Mouse (Mus musculus): Measurements from ENCODE around the gene Ogfod1.
"Not testable (repeated sequence)": the region's sequence is repeated elsewhere in the genome, so short reads cannot be mapped to it uniquely, and the experiment has no call there.

Ogfod1 gene

DNA sequence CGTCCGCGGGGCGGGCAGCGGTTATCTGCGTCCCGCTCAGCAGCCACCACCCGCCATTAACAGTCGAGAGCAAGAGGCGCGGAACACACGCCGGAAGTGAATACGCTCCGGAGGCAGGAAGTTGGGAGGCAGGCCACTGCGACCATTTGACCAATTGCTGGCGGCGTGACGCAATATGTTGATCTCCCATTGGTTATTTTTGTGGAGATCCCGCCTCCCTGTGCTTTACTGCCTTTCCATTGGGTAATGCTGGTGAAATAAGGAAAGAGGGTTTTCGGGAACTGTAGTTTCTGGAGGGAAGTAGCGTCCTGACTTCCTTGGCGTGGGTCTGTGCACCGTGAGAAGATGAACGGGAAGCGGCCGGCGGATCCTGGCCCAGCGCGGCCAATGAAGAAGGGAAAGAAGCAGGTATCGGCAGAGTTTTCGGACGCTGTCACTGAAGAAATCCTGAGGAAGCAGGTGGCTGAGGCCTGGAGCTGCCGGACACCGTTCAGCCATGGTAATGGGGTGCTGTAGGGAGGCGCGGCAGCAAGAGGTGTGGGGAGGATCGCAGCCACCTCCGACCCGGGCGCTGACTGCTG, at the start of gene Ogfod1, which contains the start of gene Nudt21:
Ogfod1 (plus strand) TSS at position 255 of the 581 bp plus-strand sequence.
Nudt21 (minus strand) TSS at position 88 of the 581 bp plus-strand sequence.
- peak; percentile 100 for DNase-seq

DNA sequence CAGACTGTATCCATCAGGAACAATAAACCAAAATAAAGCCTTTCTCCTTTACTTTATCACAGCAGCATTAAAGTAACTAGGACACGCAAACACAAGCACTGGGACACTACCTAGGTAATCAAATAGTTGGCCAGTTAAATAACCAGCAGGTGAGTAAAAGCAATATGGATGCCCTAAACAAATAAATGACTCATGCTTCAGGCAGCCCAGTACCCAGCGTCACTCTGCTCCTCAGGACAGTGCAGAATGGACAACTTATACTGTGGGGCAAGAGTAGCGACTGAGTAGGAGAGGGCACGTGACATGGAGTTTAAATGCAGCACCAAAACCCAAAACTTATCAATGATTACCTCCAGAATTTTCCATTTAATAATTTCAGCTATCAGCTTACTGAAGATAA, 47.3 kb upstream of the Ogfod1 start:
- peak; percentile 53 for DNase-seq

DNA sequence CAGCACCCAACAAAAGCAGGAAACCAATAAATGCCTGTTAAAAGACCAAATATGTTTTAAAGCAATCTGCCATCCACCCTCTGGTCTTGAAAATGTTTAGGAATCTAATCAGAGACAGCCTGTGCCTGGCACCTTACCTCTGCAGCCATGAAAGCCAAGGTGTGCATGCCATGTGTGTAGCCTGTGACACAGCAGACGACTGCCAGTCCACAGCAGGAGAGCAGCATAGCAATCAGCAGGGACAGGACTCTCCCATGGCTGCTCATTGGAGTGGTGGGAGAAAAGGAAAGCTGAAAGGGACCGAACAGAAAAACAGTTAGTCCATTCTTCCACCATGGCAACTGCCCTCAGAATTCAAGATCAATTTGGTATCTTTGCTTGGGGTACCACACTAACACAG, 38.0 kb upstream of the Ogfod1 start:
- DNase-seq: no peak

DNA sequence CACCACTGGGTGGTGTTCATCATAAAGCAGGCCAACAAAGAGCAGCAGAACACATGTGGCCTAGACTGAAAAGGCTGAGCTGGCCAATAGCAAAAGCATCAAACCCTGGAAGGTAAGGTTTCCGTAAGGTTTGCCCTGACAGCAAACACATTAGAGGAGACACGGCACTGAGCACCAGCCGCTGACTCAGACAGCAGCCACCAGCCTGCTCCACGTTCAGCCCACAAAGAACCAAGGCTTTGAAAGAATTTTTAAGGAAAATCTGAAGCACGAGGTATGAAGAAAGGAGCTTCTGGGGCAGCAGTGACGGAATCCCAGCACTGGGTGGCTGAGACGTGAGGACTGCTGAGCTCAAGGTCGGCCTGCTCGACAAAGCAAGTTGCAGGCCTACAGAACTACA, 32.9 kb upstream of the Ogfod1 start:
- peak; percentile 41 for DNase-seq

DNA sequence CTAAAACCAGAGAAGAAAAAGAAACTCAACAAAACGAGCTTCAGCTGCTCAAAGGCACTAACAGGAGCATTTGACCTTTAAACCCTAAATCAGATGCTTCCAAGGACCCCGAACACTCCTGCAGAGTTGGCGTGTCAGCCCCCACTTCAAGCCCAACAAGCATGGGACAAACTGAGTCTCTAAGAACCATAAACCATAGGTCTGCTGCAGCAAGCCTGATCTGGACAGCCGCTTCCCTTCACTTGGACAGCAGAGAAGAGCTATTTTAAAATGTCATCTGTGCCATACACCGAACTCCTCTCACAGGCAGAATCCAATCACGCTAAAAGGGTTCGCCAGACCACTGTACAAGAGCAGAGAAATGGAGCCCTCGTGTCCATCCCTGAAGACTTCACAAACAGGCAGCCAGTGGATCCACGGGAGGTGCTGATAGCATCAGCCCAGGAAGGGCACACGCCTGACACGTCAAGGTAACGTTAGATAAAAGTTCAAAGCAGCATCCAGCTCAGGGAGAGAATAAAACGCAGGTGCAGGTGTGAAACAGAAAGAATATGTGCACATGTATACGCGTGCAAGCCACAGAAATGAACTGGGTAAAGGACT, 27.7 kb upstream of the Ogfod1 start:
- peak; percentile 84 for DNase-seq

DNA sequence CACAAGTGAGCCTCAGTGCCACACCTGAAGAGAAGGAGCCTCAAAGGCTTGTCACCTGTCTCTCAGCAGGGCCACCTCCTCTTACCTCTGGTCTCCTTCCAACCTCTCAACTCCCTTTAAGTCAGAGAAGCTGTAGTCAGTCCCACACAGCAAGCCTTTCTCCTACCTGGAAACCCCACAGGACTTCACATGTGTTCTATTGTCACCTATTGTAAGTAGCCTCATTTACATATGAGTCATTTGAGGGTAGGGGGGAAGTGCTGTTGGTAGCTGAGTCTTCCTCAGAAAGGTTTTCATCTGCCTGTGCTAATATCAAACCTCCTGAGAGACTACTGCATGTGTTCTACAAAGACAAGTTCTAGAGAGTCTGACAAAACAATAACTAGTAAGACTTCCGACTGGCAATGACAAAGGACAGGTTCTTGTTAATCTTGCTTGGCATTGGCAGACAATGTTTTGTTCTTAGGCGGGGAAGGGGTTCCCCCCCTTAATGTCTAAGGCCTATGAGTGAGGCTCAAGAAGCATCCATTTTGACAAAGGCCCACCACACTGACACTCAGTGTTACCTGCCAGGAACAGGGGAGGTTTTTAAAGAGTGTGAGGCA, 26.8 kb upstream of the Ogfod1 start:
- DNase-seq: peak; percentile 80

DNA sequence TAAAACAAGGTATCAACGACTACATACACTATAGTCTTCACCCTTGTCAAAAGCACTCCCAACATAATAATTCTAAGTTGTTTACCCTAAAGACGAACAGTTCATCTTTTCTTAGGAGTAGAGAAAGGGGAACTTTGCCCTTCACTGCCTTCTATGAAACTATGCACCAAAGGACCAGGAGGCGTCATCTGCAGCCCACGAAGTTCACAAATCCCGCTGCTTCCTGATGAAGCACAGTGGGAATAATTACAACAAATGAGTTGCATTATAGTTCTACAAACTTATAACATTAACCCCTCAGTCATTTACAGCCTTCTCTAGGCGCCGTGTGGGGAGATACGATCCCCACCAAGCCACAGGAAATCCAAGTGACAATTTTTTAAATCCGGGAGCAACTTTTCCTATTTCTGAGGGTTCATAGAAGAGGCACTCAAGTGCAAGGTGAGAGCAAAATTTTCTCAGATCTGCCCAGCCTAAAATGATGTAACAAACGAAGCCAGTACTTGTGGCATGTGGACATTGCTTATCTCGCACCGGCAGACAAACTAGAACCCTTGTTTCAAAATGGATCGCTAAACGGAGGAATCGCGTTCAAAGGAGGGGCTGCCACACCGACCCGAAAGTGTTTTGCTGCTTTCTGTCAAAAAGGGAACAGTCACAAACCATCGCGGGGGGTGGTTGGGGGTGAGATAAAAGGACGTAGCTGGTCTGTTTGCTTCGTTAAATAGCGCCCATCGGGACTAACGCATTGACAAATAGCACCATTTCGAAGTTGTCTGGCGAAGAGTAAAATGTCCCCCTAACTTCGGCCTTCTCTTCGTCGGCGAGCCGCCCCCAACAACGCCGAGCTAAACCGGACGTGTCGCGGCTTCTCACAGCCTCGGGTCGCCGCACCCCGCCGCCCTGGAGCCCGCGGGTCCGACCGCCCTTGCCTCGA, 25.7 kb upstream of the Ogfod1 start:
- peak; percentile 79 for DNase-seq

DNA sequence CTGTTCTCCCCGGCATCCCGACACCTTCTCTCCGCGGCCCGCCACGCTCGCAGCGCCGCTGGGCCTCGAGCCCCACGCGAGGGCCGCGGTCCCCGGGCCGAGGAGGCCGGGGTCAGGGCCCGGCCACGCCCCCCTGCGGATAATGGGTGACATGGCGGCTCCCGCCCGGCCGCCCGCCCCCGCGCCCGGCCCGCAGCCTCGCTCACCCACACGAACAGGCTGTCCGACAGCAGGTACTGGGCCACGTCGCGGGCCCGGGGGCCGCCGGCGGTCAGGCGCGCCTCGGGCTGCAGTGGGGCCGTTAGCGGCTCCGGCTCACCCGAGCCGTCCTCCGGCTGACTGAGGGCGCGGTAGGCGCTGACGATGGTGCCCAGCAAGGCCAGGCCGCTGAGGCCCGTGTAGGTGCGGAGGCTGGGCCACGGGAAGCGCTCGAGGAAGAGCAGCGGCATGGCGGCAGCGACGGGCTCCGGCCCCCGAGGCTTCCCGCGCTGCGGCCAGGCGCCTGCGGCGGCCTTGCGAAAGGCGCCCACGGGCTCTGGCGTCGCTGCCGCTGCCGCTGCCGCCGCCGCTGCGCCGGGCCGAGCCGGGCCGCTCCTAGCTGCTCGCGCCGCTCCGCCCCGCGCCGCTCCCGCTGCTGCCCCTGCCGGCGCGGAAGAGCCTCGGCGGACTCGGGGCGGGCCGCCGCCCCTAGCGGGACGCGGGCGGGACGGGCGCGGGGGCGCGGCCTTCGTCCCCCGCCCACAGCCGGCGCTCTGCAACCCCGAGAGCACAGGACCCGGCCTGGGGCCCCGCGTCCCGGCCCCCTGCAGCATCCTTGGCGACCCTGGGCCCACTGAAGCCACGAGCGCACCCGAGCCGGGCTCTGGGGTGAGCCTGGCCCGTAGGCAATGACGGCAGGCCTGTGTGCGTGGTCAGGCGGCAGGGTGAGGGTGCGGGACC, 24.7 kb upstream of the Ogfod1 start, which contains the start of gene Amfr:
Amfr (minus strand) TSS at position 830 of the 939 bp plus-strand sequence.
- peak; percentile 96 for DNase-seq

DNA sequence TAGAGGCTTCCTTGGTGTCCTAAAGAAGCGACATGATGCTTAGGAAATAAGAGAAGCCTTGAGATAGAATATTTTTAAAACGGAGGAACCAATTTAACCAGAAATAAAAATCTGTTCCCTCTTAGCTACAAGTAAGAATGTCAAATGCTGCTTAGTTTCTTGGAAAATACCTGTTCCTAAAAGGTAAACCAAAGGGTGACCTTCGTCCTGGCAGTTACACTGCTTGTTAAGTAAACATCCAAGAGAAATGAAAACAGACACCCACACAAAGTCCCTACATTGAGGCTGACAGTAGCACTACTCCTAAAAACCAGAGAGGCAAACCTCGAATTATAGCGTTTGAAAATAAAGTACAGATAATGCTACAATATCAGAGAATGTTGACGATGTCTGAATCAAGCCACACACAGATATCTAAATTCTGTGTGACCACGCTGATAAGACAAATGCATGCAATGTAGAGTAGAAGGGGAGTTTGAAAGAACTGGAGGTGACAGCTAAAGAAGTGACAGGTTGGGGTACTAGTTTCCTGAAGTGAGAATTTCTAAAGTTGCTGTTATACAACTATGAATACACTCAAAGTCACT, 23.9 kb upstream of the Ogfod1 start:
- no peak for DNase-seq

DNA sequence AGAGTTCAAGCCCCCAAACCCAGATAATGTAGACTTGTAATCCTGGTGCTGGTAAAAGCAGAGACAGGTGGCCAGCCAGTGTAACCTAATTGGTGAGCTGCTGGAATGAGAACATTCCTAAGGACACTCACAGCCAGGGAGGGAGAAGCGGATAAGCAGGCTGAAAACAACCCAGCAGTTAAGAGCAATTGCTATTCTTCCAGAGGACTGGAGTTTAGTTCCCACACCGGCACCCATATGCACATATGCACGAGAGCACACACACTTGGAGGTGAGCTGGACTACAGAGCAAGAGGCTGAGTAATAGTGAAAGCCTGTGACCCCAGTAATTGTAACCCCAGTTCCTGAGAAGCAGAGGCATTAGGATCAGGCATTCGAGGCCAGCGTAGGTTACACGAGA, 13.1 kb upstream of the Ogfod1 start:
- peak; percentile 59 for DNase-seq

DNA sequence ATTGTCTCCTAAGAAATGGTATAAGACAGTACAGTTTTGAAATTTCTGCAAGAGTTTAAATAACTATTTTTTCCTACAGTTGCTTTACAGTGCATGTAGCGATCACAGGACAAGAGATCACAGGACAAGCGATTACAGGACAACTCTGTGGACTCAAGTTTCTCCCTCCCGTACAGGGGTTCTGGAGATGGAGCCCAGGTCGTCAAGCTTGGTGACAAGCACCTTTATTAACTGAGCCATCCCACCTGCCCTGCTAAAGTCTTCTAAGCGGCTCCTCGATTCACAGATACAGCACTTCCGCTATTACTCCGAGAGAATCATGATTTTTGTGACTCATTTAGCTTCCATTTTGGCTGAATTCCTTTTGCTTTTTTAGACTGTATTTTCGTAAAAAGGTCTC, 7.3 kb upstream of the Ogfod1 start:
- DNase-seq: peak; percentile 61

DNA sequence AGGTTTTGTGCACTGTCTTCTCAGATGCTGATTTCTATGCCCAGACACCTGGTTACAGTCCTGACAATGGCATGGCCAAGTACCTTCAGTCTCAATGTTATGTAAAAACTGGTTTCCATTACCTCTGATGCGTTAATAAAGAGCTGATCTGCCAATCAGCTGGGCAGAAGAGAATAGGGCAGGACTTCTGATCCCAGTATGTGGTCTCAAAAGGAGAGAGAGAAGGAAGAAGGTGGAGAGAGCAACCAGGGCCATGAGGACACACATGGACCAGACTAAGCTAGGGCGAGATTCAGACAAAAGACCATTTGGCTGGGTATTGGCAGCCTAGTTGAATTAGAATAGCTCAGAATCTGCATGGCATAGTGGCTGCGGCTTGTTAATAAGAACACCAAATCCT, 3.4 kb upstream of the Ogfod1 start:
- DNase-seq: peak; percentile 66

DNA sequence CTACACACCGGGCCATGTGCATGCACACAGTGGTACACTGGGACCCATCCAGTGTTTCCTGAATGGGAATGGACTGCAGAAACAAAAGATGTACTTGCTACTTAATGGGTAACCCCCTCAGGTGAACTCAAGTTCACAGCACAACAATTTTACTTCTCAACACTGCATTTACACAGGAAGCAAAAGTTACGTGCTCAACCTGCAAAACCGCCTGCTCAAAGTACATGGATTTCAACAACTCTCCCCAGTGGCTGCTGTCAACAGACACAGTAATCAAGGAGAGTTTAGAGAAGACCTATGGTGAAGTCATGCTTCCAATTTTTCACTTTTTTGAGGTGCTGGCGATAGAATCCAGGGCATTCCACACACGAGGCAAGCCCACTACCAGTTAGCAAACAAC, 1.8 kb upstream of the Ogfod1 start:
- DNase-seq: peak; percentile 79

DNA sequence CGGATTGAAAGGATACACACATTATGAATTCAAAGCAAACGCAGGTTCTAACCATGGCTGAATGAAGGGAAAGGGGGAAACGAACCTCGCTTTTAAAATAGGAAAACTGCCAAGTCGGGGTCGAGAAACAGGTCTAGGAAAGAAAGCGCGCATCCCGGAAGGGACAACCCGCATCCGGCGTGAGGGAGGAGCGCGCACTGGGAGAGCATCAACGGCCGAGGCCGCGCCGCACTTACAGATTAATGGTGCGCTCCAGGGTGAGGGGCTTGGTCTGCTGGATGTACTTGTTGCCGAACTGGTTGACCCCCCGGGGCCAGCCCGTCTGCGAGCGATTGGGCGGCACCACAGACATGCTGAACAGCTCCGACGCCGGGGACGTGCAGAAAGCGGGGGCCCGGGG, 457 bp upstream of the Ogfod1 start:
- DNase-seq: not testable (repeated sequence)

DNA sequence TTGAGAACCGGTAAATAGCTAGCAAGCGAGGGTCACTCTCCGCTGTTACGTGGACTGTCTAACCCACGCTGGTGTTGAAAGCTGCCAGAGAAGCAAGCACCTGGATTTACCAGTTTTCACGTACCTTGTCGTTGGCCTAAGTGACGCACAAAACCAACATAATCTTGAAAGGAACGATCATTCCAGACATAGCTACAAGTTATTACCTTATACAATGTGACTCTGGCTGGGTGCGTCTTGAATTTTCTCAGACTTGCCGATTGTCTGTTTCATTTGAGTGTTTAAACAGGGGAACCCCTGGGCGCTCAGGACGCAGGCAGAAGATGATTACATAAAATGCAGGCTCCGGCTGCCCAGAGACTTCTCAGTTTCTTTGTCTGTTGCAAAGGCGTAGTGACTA, 808 bp downstream of the Ogfod1 start:
- DNase-seq: peak; percentile 74

DNA sequence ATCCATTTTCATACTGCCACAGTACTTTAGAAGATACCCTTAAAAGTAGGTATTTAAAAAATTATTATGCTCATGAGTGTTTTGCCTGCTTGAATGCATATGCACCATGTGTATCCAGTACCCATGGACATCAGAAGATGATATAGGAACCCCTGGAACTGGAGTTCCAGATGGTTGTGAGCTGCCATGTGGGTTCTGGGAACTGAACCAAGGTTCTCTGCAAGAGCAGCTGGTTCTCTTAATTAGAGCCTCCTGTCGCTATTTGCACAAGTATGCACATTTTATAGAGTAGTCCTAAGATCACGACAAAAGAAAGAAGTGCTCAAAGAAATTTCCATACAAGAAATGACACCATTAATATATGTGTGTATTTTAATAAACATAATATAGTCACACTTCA, 10.8 kb downstream of the Ogfod1 start:
- DNase-seq: peak; percentile 71

DNA sequence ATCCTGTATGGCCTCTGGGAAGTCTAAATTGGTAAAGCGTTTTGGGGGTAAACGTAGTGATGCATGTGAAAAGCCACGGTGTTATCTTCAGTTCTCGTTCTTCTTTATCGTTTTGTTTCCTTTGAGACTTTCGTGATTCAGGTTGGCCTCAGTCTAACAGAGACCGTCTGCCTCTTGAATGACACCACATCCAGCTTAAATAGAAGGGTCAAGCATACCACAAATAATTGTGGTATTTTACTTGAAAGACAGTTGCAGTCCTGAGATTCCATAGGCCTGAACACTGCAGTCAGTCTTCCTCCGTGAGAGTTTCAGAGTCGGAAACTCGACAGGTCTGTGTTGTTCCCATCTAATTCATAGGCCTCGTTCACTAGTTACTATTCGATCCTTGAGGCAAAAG, 15.7 kb downstream of the Ogfod1 start:
- no peak for DNase-seq

DNA sequence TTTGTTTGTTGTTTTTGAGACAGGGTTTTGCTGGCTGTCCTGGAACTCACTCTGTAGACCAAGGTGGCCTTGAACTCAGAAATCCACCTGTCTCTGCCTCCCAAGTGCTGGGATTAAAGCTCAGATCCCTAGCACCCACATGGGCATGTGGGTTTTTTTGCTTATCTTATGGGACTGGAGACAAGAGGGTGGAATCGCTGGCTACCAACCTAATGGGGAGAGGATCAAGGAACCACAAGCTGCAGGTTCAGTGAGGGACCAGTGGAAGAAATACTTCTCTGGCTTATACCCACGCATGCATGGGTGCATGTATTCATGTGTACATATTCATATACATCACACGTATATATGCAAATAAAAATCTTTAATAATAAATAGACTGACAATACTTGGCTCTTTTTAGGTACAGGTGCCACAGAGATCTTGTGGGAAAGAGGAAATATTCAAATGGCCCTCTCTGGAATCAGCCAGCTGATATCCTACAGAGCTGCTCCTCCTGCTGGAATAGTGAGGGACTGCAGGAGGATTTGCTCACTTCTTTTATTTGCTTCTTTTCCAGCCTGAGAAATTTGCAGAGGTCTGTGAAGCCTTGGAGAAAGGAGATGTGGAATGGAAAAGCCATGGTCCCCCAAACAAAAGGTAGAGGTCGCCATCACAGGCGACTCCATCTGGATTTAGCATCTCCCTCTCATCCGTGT, 20.3 kb downstream of the Ogfod1 start:
- peak; percentile 74 for DNase-seq

DNA sequence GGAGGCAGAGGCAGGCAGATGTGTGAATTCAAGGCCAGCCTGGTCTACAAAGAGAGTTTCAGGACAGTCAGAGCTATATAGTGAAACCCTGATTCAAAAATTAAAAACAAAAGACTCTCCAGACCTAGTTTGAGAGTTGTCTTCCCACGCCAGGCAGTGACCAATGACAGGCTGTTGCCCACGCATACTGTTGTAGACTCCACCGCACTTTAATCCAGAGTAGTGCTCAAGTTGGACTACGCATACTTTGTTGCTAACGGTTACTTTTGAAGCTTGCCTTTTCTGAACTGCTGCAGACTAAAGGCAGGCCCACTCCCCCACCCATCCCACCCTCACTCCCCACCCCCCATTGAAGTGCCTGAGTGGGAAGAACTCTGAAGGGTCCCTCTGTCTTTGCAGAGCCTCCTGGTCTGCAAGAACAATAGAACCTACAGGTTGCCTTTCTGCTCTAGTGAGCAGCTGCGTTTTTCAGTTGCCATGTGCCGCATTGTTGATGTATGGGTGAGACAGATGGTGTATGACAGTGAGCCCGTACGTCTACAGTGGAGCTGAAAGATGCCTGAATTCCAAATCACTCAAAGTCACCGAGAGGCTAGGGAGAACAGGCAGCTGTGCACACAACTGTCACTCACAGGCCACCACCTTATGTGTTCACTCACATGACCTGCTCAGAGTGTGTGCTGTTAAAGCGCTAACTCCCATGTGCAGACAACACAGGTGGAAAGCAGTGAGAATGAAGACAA, 29.3 kb downstream of the Ogfod1 start:
- peak; percentile 65 for DNase-seq

DNA sequence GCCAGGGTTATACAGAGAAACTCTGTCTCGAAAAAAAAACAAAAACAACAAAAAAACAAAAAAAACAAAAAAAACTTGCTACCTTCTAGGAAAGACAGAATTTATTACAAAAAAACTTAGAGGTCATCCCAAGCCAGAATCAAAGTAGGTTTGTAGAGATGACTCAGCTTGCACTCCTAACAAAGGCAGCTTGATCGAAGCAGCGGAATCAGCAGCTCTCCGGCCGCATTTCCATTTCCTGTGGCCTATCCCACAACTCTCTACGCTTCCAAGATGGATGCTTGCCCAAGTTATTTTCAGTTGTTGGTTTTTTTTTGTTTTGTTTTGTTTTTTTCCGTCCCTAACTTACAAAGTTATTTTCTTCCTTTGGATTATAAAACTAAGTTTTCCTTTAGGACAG, 31.8 kb downstream of the Ogfod1 start:
- peak; percentile 86 for DNase-seq

Measured in heart, adult 11 months (tissue).